Mouse (Mus musculus) right cerebral cortex, postnatal 36 days (tissue): ENCODE measurements around the gene Tshz2.

ENCODE experiments used
- DNase-seq, 2 experiments: peaks; one replicate each; pipeline ENCODE4 v3.0.0; 2022; ENCODE audit warnings: low spot score in 2 of 2, mixed read lengths in 1 of 2

The Tshz2 gene

DNA sequence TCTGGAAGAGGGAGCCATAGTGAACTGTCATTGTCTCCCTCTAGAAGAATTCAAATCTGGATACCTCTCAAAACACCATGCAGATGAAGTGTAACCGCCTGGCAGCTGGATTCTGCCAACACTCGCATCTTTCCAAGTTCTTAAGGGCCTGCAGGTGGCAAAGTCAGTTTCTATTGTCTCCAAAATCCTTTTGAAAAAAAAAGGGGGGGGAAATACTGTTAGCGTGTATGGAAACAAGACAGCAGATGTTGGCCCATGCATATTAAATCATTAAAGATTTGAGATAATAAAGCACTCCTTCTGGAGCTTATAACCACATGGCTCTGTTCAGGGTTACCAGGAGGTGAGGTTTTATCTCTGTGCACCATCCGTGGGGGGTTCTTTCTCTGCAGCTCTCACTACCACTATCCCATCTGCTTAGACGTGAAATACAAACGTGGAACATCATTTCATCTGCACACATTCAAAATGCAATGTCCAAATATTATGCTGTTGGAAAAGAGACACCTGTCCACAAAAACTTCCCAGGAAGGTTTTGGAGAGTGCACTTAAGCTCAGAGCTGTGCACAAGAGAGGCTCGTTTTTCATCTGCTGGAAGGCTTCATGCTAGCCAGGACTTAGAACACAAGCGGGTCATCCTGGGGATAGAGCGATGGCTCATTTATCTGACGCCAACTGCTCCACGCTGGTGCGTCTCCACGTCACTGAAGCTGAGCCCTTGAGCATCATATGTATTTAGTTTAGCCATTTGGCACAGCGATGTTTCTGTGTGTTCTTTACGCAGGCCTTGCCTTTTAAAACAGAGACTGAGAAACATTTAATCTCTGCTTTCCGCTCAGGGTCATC lies 307.7 kb downstream of the Tshz2 start:
- DNase-seq = no peak

DNA sequence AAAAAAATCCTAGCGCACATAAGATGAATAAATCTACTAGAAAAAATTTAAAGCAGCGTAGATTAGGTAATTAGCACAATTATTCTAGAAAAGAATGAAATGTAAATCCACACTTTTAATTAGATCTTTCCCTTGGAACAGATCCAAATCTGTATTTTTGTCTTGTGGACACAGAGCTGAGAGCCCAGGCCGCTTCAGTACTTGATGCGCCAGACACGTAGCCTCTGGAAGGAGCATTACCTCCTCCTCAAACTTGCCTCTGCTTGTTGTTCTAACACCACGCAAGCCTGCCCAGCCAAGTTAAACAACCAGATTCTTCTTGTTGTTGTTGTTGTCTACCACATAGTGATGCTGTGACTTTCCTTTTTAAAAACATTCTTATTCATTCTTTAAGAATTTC lies 310.9 kb downstream of the Tshz2 start:
- no peak for DNase-seq

DNA sequence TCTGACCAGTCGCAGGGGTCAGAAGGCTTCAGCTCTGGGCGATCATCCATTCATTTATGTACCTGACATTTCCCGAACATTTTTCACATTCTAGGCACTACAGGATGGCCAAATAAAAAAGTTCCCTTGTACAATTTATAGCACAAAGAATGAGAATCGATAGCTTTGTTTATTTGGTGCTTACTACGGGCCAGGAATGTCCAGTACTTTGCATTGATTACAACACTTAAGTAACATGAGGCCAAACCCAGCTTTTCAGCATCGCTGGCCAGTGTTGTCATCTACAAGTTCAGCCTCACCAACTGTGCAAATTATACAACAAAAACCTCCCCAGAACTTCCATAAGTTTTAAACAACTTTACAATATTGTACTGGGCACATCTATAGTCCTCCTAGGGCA lies 315.3 kb downstream of the Tshz2 start:
- DNase-seq = no peak

DNA sequence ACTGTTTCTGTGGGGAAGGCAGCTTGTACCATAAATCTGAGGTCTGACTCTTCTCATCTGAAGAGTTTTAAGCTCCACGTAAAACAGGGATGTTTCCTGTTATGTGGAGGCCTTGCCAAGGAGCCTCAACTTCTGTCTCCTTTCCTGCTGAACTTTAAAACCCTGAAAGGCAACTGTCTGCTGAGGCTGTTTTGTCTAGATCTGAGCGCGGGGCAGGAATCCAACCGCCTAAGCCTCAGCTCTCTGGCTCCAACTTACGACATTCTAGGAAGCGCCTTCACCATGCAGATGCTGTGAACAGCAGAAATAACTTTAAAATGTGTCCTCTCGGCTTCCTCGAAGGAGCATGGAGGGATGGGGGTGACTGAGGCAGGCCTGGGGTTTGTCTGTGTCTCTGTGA lies 318.2 kb downstream of the Tshz2 start:
- DNase-seq = no peak

DNA sequence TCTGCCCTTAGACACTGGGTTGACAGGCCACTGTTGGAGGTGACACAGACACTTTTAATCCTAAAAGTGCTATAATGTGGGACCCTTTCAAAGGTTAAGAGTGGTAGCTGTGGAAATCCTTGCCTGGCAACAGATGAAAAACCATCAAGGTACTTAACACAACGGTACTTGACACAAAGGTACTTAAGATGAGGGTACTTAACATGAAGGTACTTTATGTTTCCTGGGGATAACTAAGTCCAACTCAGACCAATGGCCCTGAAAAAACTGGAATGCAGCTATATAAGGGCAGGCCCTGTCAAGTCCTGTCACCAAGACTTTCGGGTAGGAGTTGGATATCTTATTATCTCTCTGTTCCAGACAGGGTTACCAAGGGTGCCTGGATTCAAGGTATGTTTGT lies 320.2 kb downstream of the Tshz2 start:
- DNase-seq = no peak

DNA sequence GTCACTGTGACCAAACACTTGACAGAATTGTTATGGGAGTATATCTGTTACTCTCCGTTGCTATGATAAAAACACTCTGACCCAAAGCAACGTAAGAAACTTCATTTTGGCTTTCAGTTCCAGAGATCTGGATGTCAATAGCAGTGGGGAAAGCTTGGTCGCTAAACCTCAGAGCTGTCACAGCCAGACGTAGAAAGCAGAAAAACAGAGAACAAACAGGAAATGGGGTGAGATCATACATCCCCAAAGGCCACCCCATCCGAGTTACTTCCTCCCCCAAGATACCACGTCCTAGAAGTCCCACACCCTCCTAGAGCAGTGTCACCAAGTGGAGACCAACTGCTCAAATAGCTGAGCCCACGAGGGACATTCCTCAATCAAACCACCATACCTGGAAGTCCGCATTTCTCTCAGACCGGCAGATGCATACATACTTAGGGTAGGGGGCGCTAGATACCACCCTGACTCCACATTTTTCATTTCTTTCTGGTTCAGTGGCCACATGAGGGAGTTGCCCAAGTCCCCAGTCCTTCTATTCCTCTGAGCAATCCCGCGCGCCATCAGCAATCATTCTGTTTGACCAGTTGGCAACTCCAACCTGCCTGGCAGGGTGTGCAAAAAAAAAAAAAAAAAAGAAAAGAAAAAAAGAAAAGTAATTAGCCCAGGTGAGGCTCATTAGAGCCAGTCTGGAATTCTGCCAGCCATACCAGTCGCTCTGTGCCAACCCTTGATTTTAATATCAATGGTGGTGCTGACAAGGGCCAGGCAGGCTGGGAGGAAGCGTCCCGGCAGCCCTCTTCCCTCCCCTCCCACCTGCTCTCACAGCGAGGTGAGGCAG lies 326.1 kb downstream of the Tshz2 start:
- DNase-seq = no peak

DNA sequence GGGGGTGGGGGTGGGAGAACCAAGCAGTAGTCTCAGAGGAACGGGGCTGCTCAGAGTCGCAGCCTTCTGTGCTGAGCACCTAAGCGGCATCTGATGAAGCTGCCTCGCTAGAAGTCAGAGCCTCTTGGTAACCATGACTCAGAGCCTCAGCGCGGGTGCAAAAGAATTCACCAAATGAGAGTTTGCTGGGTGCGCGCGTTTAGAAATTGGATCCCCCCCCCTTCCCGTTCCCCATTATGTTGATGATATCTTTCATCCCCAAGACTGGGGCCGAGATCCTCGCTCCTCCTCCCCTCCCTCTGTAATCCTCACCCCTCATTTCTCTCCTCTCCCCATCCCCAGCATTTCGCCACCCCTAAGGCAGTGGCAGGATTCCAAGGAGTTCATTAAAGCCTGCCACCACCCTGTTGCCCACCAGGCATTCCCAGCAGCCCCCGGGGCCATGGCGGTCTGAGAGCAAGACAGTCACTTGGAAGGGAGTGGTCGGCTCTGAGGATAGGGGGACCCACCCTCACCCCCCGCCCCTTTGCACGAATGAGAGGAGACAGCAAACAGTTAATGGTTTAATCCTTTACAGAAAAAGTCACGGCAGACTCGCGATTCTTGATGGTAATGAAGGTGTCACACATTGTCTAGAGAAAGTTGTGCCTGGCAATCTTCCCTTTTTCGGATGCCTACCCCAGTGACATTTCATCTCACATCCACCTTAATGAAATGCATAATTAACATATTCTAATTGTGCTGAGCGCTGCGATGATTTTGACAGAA lies 328.8 kb downstream of the Tshz2 start:
- DNase-seq = peak in 1 of 2 experiments; percentile 9

DNA sequence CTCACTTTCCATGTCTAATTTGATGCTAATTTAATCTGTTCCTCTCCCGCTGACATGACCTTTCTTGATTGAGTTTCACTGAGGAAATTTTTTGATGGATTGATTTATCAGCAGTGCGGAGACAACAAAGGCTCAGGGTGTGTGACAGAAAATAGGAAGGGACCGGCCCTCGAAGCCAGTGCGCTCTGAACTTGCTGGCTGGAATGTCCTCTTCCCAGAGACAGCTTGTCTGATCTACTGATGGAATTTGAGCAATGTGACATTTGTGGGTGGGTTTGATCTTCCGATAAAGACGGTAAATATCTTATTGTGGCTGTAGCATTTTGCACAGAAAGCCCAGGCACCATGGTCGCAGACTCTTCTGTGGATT lies 329.4 kb downstream of the Tshz2 start:
- no peak for DNase-seq

DNA sequence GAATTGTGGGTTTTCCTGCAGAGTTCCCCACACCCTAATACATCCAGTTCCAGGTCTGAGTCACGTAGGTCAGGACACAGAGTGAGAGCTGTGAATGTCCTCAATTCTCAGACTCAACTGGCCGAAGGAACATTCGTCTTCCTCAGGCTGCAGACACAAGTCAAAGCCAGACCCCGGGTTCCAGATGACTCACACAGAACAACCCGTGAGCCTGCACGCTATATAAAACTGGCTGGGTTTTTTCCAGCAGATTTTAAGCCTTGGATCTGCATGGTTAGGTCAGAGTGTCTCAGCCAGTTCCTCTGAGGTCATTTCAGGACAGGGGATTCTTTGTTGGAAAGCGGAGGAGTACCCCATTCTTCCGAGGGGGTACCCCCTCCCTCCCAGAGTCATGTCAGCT lies 330.0 kb downstream of the Tshz2 start:
- no peak for DNase-seq

DNA sequence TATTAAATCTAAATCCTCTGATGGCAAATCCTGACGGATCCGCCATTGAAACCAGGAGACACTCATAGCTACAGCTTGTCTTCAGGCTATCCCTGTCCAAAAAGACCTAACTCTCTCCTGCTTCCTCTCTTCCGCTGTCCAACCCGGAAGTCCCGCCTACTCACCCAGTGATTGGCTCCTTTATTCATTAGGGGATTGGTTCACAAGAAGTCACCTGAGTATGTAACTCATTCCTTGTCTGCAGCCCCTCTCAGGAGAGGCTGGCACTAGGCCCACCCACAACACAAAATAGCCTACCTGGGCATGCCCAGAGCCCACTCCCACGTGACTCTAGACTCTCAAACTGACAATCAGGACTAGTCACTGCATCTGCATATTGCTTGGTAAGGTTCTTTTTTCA lies 337.7 kb downstream of the Tshz2 start:
- DNase-seq = no peak

DNA sequence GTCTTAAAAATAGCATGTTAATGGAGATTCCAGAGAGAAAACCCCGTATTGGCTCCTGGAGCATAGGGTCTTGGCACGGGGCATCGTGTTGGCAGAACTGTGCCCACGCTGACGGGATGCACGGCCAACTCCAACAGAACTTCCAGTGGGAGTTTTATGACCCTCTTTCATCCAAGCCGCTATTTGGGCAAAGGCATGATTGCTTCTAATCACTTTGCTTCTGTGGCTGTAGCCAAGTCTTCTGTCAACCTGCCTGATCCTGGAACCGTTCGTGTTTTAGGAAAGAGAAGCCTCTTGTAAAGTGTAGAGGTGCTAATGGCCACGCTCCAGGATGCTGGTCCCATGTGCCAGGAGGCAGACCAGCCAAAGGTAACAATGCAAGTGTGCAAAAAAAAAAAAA lies 350.1 kb downstream of the Tshz2 start:
- no peak for DNase-seq

DNA sequence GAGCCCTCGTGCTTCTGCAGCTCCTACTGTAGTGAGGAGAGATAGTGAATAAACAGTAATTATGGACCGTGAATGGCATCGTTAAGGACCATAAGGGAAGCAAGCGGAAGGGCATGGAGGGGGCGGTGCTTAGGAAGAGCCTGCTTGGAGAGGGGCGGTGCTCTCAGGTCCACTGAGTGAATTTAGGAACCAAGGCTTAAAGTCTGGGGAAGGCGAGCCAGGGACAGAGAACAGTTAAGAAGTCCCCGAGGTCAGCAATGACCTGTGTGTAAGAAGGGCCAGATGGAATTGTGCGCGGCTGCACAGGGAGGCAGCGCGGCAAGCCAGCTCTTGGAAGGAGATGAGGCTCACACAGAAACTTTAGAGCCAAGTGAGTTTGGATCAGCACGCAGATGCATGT lies 354.4 kb downstream of the Tshz2 start:
- DNase-seq = no peak

DNA sequence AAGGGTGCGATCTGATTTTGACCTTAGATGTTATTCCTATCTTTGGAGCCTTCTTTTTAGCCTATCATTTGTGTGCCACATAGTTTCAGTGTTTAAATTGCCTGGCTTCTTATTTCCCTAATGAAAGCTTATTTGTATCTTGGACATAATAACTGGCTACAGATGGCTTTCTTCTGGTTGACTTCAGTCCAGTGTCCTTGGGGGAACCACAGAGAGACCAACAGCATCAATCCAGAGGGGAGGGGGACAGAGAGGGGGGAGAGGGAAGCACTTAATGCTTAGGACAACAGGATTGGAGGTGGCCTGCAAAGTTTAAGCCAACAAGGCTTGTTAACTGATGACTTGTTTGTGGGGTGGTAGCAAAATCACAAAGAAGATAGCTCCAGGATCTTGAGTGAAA lies 356.4 kb downstream of the Tshz2 start:
- DNase-seq = no peak

DNA sequence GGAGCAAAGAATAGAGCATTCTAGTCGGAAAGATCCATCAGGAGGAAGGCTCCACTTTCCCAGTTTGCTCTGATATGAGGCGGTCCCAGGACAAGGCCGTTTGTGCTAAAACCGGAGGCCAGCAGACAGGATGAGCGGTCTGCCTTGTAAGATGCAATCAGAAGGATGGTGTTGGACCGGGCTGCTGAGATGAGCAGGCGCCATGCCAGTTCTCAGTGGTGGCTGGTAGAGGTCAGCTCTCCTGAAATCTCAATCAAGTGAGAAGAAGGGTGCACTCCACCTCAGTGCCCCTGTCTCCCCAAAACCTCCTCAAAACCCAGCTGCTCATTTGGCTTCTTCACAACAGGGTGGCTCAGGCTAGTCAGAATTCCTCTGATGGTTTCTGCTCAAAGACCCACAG lies 358.2 kb downstream of the Tshz2 start:
- DNase-seq = no peak

DNA sequence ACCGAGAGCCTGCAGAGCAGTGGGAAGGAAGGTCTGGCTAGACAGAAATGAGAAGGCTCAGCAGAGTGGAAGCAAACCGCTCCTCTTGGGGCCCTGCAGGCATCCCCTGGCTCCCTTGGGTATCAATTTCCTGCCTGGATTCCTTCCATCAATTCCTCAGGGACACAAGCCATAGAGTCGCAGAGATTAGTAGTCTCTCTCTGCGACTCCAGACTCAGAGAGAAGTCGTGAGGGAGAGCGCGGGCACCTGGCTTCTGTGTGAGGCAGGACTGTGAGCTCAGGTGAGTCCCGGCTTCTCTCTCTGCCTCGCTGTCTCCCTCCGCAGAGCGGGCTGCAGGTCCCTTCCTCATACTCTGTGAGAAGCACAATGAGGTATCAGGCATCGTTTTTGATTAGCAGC lies 363.2 kb downstream of the Tshz2 start:
- no peak for DNase-seq

DNA sequence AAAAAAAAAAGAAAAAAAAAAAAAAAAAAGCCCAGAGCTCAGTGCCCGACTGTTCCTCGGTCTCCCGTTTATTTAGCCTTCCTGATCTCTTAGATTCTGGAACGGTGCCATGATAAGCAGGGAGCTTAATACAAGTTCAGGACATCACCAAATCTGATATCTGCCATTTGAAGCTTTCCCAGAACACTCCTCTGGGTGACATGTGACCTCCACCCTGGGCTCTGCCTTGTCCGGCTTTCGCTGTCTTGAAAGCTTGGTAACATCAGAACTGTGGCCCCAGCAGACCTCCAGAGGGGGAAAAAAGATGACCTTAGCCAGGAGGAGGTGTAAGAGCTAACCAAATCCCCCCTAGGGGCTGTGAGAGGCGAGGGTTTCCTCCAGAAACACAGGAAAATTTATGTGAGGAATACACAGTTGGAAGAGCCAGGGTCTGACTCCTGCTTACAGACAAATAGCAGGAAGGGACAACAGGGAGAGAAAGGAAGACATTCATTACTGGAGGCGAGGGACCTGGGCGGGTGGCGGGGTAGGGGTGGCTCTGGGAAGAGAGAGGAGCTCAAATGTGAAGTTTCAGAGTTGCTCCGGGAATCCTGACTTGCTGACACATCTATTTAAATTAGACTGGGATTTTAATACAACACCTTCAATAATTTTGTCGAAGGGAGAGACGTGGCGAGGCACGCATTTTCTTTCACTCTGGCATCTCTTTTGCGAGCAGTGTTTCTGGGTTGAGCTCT lies 363.9 kb downstream of the Tshz2 start:
- DNase-seq = no peak

DNA sequence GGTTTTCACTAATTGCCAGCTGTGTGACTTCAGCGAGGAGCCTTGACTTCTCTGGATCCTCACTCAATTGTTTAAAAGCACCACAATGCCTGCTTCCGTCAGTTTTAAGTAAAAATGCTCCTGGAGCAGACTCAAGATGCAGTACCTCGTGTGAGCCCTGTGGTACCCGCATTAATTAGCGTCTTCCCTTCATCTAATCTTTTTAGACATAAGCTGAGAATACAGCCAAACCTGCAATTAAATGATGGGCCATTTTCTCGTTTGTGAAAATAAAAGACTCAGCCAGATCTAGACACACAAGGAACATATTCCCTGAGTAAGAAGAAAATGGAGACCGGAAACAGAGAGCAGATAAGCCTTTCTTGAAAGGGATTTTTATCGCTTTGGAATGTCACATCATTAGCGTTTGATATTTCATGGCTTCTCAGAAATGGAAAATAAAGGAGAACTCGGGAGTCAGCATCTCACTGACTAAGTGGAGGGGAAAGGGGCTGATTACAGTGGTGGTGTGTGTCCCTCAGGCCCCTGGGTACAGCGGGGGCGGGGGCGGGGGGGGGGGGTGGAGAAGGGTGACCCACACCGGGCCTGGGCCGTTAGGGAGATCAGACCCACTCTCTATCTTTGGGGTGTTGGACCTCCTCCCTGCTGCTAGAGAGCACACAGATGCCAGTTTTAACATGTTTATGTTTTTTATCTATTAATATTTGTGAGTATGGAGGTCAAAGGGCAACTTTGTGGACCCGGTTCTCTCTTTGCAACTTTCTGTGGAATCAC lies 364.6 kb downstream of the Tshz2 start:
- no peak for DNase-seq

DNA sequence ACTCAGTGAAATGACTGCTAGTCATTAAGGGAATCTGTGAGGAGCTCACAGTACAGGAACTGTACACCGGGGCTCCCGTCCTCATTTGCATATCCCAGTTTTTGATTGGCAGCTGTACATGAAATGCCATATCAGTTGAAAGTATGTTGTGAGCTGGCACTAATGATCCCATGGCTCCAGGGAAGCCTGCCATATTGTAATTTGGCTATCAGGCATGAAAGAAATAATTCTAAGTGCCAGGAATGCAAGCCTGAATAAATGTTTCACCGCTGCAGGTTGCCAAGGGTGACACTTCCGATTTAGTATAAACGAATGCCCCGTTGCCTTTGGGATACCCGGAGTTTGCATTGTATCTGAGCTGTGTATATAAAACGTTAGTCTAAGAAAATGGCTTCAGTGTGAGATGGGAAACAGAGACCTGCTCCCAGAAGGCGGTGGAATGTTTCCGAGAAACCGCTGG lies 366.1 kb downstream of the Tshz2 start:
- no peak for DNase-seq

DNA sequence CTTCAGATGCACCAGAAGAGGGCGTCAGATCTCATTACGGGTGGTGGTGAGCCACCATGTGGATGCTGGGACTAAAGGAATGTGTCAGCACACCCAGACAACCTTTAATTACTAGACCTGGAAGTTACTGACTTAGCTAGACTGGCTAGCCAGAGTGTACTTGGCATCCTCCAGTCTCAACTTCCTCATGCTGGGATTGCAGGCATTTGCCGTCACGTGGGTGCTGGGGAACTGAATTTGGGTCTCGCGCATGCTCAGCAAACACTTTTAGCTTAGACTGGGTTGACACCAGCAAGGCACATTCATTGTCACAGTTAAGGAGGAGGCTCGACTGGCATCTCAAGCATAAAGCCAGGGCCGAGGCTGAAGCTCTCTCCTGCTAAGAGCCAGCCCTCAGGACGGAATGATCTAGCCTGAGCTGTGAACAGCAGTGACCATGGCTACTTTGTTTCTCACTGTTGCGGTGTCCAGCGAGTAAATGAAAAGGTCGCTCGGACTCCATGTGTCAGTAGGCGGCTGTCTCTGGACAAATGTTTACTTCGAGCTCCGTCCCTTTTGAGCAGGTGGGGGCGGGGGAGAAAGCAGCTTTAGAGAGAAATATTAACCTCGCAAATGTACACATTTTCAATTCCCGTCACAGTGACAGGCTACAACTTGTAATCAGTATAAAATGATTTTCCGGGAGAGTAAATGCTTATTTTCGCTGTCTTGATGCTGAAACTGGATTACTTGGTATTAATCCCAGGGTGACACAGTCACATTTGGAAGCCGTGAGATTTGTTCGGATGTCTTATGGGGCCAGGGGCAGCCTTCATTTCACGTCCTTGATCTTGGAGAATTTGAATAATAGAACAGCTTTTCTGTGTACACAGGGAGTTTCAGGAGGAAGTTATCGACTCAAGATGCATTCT lies 370.0 kb downstream of the Tshz2 start:
- DNase-seq = peak; percentile 7 to 27

DNA sequence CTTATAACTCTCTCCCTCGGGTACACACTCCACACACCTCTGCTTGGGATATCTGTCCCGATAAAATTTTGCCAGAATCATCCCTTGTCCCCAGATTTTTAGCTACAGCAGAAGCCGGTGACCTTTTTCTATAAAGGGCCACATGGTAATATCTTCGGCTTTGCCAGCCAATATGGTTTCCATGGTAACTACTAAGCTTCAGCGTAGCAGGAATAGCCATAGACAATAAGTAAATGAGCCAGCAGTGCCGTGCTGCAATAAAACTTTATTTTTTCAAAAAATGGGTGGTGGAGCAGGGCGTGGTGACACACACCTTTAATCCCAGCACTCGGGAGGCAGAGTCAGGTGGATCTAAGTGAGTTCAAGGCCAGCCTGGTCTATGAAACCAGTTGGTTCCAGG lies 370.9 kb downstream of the Tshz2 start:
- no peak for DNase-seq
